Mouse (Mus musculus) gastrocnemius, postnatal 4 days (tissue): Measurements from ENCODE around the gene Gm49361. TPM values are rescaled to one million over a fixed set of nuclear protein-coding genes. Genes with fewer than 3 reads are reported as not detected.

Experiments
- DNase-seq, 2 experiments: peaks; one replicate each; pipeline ENCODE4 v3.0.0; 2021 to 2022; ENCODE audit warnings: low spot score in 2 of 2, mixed read lengths in 2 of 2
- total RNA-seq, 2 experiments: library from RNA; stranded (reverse); gene quantifications; 2 replicates each; pipeline ENCODE4 v1.2.3; 2021

Gene Gm49361
- total RNA-seq, 2 experiments from 2014 or later, result 1.9 TPM; not detected in 1

DNA sequence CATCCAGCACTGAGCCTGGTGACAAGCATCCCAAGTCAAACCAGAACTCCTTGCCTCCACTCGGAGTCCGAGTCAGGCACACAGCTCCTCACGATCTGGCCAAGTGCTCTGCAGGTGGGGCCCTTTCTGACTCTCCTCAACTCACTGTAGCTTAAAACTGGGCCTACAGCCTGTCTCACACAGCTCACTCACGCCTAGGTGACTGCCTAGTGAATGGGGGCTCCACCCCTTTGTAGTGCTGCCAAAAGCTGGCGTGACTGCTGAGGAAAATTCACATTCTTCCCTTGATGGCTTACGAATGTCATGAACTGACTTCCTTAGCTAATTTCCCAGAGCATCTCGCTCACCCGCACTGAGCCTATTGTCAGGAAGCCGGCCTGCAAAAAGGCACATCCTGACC, 15.4 kb downstream of the Gm49361 start:
- peak in 1 of 2 experiments; percentile 47 for DNase-seq

DNA sequence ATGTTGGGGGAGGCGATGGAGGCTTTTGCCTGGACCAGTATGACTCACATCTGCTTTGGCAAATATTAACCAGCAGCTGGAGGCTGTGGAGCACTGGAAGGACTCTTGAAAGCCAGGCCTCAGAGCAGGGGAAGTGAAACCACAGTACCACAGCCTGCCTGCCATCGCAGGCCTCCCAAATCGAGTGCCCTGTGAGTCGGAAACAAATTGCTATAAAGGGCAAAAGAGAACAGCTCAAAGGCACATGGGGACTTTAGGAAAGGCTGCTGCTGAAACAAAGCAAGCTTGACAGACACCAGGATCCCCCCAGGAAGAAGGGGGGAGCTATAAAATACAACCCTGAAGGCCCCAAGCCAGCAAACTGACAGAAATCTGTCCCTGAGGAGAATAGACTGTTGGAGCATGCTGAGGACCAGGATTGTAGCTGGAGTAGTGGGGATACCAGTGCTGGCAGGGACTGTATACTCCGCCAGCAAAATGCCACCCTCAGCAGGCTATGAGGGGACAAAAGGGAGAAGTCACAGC, 15.9 kb downstream of the Gm49361 start:
- DNase-seq, result peak in 1 of 2 experiments; percentile 31

DNA sequence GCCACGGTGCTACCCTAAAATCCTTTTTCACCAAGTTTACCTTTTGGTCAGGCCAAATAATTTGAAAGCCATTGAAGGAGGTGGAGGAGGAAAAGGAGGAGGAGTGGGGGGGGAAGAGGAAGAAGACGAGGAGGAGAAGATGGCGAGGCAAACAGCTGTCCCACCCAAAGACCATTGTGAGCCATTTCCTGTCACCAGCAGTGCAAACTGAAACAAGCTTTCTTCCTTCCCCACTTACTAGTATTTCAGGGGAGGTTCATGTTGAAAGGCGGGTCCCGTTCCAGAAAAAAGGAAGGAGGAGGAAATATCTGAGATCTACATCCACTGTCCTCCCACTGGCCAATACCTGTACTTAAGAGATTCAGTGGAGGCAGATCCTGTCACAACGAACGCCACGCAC, 16.5 kb downstream of the Gm49361 start:
- DNase-seq, result no peak

DNA sequence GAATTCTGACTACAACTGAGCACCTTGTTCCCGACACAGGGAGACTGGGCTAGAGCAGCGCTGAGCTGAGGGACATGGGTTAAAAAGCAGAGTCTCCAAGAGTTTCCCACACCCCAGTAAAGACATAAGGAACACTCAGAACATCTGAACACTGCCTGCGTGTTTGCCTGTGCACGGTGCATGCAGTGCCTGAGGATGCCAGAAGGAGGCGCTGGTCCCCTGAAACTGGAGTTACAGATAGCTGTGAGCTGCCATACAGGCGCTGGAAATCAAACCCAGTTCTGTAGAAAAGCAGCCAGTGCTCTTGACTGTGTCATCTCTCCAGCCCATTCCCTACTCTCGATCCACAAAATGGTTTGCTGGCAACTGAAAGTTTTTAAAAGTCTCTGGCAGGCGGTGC, 19.7 kb downstream of the Gm49361 start:
- DNase-seq, result no peak

DNA sequence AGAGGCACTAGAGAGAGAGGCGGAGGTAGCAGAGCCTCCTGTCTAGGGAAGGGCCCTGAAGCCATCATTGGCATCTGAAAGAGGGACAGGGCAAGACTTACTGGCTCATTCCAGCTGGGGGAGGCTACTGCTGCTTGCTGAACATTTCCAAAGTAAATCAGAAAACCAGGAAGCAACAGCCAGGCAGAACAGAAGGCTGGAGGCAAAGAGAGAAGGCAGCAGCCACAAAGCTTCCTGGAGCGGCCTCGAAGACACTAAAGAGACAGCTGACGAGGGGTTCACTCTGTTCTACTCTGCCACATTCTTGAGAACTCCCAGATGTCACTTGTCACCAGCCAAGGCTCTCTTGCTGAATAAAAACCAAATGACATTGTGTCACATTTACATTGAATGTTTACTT, 21.4 kb downstream of the Gm49361 start:
- DNase-seq, result no peak

DNA sequence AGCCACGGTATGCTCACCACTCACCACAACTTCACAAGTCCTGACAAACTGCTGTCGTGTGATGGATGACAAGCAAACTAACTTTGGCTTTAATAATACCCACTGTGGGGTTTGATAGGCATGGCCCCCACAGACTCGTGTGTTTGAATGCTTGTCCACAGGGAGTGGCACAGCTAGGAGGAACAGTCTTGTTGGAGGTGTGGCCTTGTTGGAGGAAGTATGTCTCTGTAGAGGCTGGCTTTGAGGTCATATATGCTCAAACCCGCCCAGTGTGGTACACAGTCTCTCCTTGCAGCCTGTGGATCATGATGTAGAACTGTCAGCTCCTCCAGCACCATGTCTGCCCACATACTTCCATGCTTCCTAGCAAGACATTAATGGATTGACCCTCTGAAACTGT, 27.7 kb downstream of the Gm49361 start:
- no peak for DNase-seq

DNA sequence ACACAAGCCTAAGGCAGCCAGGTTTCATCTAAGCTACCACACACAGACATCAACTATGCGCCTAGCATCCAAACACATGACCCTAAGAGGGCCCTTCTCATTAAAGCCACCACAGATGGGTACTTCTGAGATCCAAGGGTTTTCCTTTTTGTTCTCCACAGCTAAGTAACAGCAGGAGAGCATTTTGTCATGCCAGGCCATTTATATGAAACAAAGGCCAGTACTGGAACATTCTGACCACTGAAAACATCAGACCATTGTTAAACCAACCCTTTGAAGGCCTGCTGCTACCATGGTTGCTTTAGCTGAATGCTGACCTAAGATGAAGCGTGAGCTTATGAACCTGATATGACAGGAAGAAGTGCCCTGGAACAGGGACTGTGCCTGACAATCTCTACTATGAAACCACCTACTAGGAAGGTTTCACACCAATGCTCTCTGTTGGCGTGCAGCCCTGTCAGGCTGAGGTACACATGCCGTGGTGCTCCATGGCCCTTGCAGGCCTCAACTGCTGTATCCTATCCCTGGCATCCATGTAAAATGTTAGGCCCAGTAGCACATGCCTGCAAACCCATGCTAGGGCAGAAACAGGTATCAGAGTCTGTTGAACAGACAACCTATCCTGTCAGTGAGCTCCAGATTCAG, 29.2 kb downstream of the Gm49361 start:
- no peak for DNase-seq

DNA sequence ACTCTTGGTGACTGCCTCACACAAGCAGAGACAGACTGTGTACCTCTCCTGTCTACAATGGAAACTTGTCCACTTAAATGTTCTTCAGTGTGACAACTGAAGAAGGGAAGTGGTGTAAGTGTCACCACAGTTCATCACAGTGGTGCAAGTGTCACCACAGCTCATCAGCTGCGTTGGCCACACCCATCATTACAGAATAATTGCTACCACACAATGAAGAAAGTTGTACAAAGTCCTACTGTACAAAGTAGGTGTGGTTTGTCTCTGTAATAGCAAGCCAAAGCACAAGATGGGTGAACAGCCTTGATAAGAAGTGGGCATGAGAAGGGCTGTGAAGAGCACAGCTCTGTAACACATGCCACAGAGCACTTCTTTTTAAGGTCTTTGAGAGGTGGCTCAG, 33.0 kb downstream of the Gm49361 start:
- DNase-seq, result no peak

DNA sequence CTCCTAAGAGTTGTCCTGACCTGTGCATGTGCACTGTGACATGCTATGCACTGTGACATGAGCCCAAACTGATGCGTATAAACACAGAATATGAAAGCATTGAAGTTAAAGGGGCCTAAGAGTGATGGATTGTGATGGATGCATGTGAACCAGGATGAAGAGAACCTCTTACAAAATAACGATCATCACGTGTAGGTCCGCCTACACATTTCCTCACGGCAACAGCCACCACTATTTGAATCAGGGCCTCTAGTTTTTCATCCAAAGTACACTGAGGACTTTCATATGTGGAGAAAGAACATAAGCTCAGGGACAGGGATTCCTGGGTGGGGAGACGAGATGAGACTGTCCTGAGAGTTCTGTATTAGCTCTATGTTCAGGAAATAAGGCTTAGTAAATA, 34.8 kb downstream of the Gm49361 start:
- DNase-seq, result no peak

DNA sequence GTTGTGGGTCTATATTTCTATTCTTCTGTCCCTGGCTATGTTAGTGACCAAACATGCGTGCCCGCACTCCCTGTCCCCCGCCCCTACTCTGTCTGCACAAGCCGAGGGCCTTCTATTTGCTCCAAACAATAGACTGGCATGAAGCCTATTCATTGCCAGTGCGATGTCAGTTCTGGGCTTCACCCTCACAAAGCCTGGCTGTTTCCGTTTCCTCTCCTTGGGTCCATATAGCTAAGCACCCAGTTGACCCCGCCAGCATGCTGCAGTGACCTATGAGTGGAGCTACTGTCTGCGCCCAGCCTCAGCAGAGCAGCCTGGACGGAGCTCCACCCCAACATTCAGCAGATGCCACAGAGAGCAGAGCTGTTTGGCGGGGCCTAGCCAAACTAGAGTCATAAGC, 36.7 kb downstream of the Gm49361 start:
- no peak for DNase-seq

DNA sequence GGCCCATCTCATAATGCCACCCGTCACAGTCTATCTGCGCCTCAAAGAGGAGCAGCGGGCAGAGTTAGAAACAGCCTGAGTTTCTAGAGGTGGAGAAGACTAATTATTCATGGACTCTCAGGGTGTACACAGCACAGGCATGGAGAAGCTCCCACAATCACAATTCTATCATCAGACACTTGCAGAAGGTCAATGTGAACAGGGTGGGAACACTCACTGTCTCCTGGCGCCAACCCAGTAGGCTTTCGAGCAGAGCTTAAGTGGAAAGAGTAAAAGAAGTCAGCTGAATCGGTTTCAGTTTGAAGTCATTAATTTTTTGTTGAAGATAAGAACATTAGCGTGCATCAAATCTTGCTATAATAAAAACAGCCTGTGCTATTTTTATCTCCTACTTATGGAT, 37.3 kb downstream of the Gm49361 start:
- DNase-seq, result peak in 1 of 2 experiments; percentile 56

DNA sequence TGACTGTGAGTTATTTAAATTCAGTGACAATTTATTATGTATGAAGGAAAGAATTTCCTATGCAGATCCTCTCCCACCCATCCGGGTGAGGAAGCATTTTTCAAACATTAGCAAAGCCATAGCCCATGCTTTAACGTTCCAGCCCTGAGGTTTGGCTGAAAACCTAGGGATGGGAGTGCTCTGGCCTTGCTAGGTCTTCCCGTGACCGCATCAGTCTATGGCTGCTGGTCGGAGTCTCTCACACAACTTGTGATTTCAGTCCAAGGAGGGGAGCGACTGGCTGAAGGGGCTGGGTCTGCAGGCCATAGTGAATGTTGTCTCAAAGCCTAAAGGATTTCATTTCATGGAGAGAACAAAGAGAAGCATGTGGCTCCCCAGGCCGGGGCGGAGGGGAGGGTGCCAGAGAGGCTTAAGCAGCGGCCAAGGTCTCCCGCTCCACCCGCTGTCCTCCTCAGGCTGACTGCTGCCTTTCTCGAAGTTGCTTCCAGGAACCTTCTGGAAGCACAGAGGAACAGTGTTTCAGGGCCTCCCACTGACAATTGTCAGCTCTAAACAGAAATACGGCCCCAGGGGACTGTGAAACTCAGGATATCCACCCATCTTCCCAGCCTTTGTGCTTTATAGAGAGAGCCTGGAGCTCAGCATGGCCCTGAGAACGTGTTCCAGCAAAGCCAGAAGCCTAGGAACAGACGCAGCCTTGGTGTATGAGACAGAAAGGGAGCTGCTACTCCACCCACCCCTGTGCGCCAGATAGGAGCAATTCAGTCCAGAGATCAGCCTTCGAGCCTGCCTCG, 38.6 kb downstream of the Gm49361 start:
- peak; percentile 36 to 73 for DNase-seq

DNA sequence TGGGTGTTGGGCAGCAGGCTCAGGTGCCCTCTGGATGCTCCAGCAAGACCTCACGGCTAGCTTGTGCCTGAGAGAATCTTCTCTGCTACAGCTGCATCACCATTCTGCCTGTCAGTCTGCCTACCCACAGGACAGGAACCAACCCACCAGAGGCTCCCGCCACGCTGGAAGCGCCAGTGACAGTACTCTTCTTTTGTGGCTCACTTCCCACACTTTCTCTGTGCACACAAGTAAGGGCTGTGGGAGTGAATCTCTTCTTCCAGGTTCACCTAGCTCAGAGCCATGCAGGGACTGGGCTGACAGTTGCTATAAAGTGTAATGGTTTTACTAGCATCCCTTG, 39.2 kb downstream of the Gm49361 start:
- no peak for DNase-seq

DNA sequence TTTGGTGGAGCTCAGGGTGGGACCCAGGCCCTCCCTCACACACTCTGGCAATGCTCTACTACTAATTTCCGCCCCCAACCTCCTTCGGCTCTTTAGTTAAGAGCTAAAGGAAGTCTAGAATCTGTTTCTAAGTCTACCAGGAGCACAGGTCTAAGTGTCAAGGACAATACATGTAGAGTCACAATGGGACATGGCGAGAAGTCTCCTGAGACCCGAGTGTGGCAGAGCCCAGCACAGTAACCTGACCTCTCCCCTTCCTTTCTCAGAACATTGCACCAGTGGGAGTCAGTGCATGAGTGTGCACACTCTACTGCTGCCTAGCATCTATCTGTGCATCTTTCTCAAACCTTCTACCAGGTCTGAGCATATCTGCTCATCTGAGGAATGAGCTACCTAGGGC, 40.1 kb downstream of the Gm49361 start:
- DNase-seq, result no peak

DNA sequence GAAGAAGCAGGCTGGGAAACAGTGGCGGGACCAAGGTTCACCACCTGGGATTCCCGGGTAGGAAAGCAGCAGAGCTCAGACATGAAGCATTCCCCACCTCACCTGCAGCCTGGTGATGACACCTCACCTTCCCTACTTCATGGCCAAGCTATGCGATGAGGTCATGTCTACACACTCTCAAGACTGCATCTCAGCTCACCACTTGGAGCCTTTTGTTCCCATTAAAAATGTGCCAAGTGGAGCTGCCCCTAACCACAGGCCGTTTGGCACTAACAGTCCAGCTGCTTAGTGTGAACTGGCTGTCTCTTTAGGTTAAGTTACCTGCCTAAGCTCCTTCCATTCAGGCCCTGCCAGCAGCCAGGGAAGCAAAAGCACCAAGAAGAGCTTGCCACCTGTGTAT, 40.8 kb downstream of the Gm49361 start:
- no peak for DNase-seq

DNA sequence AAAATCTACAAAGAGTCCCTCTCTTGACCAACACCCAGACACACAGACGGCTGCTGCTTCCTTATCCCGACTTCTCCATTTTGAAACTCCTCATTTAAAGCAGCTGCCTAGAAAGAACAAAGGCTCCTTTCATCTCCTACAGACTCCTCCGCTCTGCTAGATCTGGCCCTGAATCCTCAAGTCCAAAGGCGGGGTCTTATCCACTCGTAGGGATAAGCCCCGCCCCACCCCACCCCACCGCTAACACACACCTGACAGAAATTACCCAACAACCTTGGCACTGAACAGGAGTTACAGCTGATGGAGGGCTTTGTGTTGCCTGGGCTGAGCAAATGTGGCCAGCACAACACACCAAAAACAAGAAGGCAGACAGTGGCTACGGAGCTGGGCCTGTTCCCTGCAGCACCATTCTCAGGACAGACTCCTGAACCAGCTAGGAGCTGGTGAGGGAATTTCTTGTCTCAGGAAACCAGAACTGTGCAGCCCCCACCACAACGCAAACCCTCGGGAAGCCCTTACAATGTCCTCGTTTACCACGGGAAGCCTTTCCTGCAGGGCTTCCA, 43.9 kb downstream of the Gm49361 start:
- no peak for DNase-seq

DNA sequence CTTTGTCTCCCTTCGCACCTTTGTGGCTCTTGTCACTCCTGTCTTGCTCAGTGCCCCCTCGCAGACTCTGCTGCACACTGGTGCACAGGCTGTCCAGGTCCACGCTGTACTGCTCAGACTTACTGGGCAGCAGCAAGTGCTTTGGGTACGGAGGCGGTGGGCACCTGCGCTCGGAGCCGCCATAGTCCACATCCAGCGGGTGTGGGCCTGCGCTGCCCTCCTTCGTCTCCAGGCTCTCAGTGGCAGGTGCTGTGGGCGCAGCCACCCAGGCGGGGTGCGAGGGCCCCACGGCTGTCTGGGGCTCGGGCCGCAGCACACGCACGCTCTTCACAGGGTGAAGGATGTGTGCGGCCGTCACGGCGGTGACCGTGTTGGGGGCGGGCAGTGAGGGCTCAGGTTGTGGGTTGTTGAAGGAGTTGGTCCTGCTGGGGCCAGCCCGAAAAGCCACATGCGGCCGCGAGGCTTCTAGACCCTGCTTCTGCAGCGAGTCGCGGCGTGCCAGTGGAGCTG, 46.4 kb downstream of the Gm49361 start:
- no peak for DNase-seq

DNA sequence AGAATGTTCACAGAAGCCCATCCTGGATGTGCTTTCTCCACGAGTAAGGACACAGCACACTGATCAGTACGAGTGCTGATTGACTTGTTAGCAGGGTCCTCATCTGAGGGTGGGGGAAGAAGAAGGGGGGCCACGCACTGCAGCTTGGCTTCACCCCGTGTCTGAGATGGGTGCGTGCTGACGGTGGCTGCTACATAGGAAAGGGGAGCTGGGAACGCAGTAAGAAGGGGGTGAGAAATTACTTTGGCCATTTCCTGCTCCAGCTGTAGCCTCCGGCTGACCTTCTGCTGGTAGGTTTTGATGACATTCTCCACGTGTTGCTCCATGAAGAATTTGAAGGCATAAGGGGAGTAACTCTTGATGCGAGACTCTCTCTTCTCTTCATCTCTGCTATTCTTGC, 46.9 kb downstream of the Gm49361 start:
- DNase-seq, result no peak

DNA sequence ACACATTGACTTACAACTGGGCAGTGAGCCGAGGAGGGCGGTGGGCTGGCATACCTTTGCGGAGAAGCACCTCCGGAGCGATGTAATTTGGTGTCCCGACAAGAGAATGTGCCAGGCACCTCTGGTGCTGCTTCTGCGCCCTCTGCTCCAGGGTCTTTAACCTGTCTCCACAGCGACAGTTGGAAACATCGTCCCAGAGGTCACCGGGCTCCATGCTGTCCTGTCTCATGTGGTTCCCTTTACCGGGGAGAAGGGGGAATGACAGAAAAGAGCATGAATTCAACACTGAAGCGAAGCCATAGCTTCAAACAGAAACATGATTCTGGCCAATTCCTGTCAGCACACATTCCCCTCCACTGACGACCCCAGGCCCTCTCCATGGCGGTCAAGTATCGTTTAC, 49.8 kb downstream of the Gm49361 start:
- no peak for DNase-seq

DNA sequence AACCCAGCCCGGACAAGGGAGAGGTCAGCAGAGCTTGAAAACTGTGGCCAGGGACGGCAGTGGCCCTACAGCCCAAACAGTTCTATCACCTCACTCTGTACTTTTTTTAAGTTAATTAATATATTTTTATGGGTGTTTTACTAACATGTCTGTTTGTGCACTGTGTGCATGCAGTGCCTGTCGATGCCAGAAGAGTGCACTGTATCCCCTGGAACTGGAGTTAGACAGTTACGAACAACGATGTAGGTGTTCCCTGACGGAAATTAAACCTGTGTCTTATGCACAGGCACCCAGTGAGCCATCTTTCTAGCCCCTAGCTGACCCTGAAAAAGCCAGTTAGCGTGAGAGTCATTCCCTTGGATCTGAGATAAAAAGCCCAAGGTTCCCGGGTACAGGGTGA, 50.4 kb downstream of the Gm49361 start:
- DNase-seq, result no peak

DNA sequence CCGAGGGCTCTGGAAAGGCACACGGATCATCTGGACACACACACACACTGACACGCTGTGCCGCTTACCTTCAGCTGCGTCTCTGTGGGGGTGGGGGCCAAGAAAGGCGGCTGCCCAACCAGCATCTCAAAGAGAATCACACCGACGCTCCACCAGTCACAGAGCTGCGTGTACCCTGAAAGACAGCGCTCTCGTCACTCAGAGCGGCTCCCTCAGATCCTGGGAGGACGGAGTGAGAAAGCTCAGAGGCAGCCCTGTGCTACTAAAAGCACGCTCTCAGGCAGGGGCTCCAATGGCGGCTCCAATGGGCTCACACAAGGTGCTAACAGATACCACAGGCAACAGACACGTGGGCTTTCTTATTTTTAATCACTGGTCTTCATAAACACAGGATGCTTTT, 51.7 kb downstream of the Gm49361 start:
- no peak for DNase-seq

DNA sequence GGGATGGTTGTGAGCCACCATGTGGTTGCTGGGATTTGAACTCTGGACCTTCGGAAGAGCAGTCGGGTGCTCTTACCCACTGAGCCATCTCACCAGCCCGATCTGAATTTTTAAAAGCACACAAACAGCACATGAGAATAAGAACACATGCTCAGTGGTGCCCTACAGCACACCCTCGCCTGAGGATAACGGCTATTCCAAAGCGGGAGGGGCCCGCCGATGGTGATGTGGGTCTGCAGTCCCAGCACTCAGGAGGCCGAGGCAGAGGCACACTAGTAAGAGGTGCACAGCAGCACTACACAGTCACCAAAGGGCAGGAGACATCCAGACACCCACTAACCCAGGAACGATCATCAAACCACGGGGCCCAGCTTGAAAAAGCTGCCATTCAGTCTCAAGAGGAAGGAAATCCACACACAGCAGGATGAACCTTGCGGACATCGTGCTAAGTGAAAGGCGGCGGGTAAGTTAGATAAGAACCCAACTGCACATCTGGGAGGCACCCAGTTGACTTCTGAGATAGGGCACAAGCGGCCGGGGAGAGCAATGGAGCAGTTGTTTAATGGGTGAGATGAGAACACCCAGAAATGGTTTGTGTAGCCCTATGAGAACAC, 53.3 kb downstream of the Gm49361 start:
- no peak for DNase-seq
